Mouse (Mus musculus): ENCODE data around the gene Pcgf2. TPM values are rescaled to one million over a fixed set of nuclear protein-coding genes. Genes with fewer than 3 reads are reported as not detected.
"Not testable (repeated sequence)": the region's sequence is repeated elsewhere in the genome, so short reads cannot be mapped to it uniquely, and the experiment has no call there.

The Pcgf2 gene
- total RNA-seq, 2 experiments from 2014 or later, result 1.2 to 4.6 TPM

- no peak for ATAC-seq (replicated peaks; ENCODE audit: poor library complexity)
Measured at GRCm38 (mm10) chr11:97670234-97671176, 29.8 kb downstream of the Pcgf2 start.

GRCm38 (mm10) chr11:97669829-97670228 is 30.5 kb downstream of the Pcgf2 start:
- ATAC-seq (replicated peaks; ENCODE audit: poor library complexity), result no peak

- no peak for ATAC-seq (replicated peaks; ENCODE audit: poor library complexity)
Measured at GRCm38 (mm10) chr11:97669268-97669667, 31.0 kb downstream of the Pcgf2 start.

- no peak for ATAC-seq (replicated peaks; ENCODE audit: poor library complexity)
Measured at GRCm38 (mm10) chr11:97668160-97668559, 32.1 kb downstream of the Pcgf2 start.

- ATAC-seq (replicated peaks; ENCODE audit: poor library complexity), result no peak
Measured at GRCm38 (mm10) chr11:97666794-97667193, 33.5 kb downstream of the Pcgf2 start.

GRCm38 (mm10) chr11:97666221-97666620 is 34.1 kb downstream of the Pcgf2 start:
- ATAC-seq (replicated peaks; ENCODE audit: poor library complexity), result no peak

- no peak for ATAC-seq (replicated peaks; ENCODE audit: poor library complexity)
Measured at GRCm38 (mm10) chr11:97665431-97665830, 34.9 kb downstream of the Pcgf2 start.

- no peak for ATAC-seq (replicated peaks; ENCODE audit: poor library complexity)
Measured at GRCm38 (mm10) chr11:97664771-97665240, 35.5 kb downstream of the Pcgf2 start.

- ATAC-seq (replicated peaks; ENCODE audit: poor library complexity), result no peak
Measured at GRCm38 (mm10) chr11:97664339-97664665, 36.0 kb downstream of the Pcgf2 start.

GRCm38 (mm10) chr11:97663528-97664338 is 36.6 kb downstream of the Pcgf2 start:
- no peak for ATAC-seq (replicated peaks; ENCODE audit: poor library complexity)

GRCm38 (mm10) chr11:97662893-97663527 is 37.3 kb downstream of the Pcgf2 start, which contains the start of gene Mllt6:
Mllt6 (plus strand) TSS chr11:97663414.
- ATAC-seq (replicated peaks; ENCODE audit: poor library complexity), result peak; percentile 32; the same call in 1 of the 2 replicates

- no peak for ATAC-seq (replicated peaks; ENCODE audit: poor library complexity)
Measured at GRCm38 (mm10) chr11:97662207-97662892, 37.9 kb downstream of the Pcgf2 start.

GRCm38 (mm10) chr11:97661648-97662133 is 38.6 kb downstream of the Pcgf2 start:
- no peak for ATAC-seq (replicated peaks; ENCODE audit: poor library complexity)

GRCm38 (mm10) chr11:97660734-97661647 is 39.3 kb downstream of the Pcgf2 start:
- no peak for ATAC-seq (replicated peaks; ENCODE audit: poor library complexity)

GRCm38 (mm10) chr11:97659990-97660714 is 40.1 kb downstream of the Pcgf2 start:
- peak; percentile 57 for ATAC-seq (replicated peaks; ENCODE audit: poor library complexity)

- peak; percentile 27 for ATAC-seq (replicated peaks; ENCODE audit: poor library complexity)
Measured at GRCm38 (mm10) chr11:97659267-97659989, 40.9 kb downstream of the Pcgf2 start.

GRCm38 (mm10) chr11:97658751-97659266 is 41.5 kb downstream of the Pcgf2 start:
- no peak for ATAC-seq (replicated peaks; ENCODE audit: poor library complexity)

GRCm38 (mm10) chr11:97657967-97658366 is 42.3 kb downstream of the Pcgf2 start:
- ATAC-seq (replicated peaks; ENCODE audit: poor library complexity), result not testable (repeated sequence)

Measured in megakaryocyte progenitor cell, adult 5-6 weeks (primary cell).